Mouse (Mus musculus) cerebellum, adult 11 months (tissue): ENCODE measurements around the gene Lao1.

Experiments used
- DNase-seq: peaks from one replicate; pipeline ENCODE4 v3.0.0; 2022

Gene Lao1

GRCm38 (mm10) chr4:119015557-119015956 lies 54.2 kb downstream of the Lao1 start:
- DNase-seq: no peak

GRCm38 (mm10) chr4:119017078-119017477 lies 55.7 kb downstream of the Lao1 start:
- DNase-seq: no peak
